Mouse (Mus musculus) ES-Bruce4 (cell line): ENCODE results near the gene Dusp10. TPM values are rescaled to one million over a fixed set of nuclear protein-coding genes. Genes with fewer than 3 reads are reported as not detected.

ENCODE experiments used
- H3K27ac ChIP-seq: 2 replicates; pipeline ENCODE4 v1.5.1; 2012; ENCODE audit warnings: low read length, inconsistent platforms; ENCODE audit not compliant: insufficient read depth
- H3K27me3 ChIP-seq: 2 replicates; pipeline ENCODE4 v1.6.1; 2012; ENCODE audit warnings: mild to moderate bottlenecking, low read length, inconsistent platforms; ENCODE audit not compliant: control insufficient read depth, poor library complexity, insufficient read depth, severe bottlenecking
- H3K36me3 ChIP-seq: 2 replicates; pipeline ENCODE4 v1.6.1; 2012; ENCODE audit warnings: inconsistent platforms, mild to moderate bottlenecking, low read length, moderate library complexity; ENCODE audit not compliant: control insufficient read depth, poor library complexity, insufficient read depth, severe bottlenecking
- H3K4me1 ChIP-seq: one replicate; pipeline ENCODE4 v1.8.1; 2011; ENCODE audit warnings: low read length; ENCODE audit not compliant: control insufficient read depth, insufficient read depth
- H3K4me3 ChIP-seq: 2 replicates; pipeline ENCODE4 v1.5.1; 2011; ENCODE audit warnings: low read depth, mild to moderate bottlenecking, low read length
- H3K9ac ChIP-seq: 2 replicates; pipeline ENCODE4 v1.6.1; 2012; ENCODE audit warnings: low read depth, mild to moderate bottlenecking, inconsistent platforms; ENCODE audit not compliant: poor library complexity, severe bottlenecking
- H3K9me3 ChIP-seq: replicated peaks from 2 replicates; pipeline ENCODE4 v1.6.1; 2012; ENCODE audit warnings: mild to moderate bottlenecking, low read length, inconsistent platforms; ENCODE audit not compliant: control insufficient read depth, poor library complexity, insufficient read depth, severe bottlenecking
- CTCF ChIP-seq: IDR thresholded peaks from one replicate; pipeline ENCODE4 v1.8.1; 2011; ENCODE audit warnings: low read depth, low read length
- EP300 ChIP-seq: IDR thresholded peaks from 2 replicates; pipeline ENCODE4 v1.6.1; 2011; ENCODE audit warnings: low read depth, low read length; ENCODE audit not compliant: insufficient read depth
- POLR2A ChIP-seq: IDR thresholded peaks from one replicate; pipeline ENCODE4 v1.8.1; 2011; ENCODE audit warnings: low read length; ENCODE audit not compliant: insufficient read depth
- polyA plus RNA-seq: library from polyadenylated mRNA; stranded (reverse); fragments of >200 nt; gene quantifications from 2 replicates; pipeline ENCODE4 v1.2.4, GENCODE M21; 2011; ENCODE audit warnings: low read depth; ENCODE audit not compliant: missing spikeins, insufficient read depth, insufficient read length

Dusp10 gene
- polyA plus RNA-seq, 1 experiment = 5.9 TPM

- H3K4me3 ChIP-seq = no peak overlapping the region
- TF ChIP-seq POLR2A = no peak
- no peak for TF ChIP-seq CTCF
- no peak for TF ChIP-seq EP300
- no peaks in the 10 kb centered on the region for H3K36me3 ChIP-seq
Observed at GRCm38 (mm10) chr1:184040181-184040580, 27.1 kb downstream of the Dusp10 start.

DNA sequence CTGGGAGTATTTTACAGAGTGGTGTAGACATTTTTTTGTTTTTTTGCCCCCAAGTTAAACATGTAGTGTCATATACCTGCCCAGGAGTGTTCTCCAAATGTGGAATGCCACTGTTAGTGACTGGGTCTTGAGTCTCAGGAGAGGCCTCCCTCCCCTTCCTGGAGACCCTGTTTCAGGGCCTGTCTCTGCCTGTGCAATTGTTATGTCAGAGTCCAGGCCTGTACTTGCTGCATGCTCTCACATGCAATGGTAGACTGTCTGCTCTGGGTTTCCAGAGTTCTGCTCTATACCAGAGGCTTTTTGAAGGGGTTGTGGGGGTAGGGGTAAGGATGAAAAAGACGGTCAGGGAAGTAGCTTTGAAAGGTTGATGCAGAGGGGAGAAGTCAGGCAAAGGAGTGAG is 27.8 kb downstream of the Dusp10 start:
- TF ChIP-seq POLR2A = no peak
- TF ChIP-seq CTCF = no peak
- no peak for TF ChIP-seq EP300
- H3K9me3 ChIP-seq = no peaks in the 10 kb centered on the region
- H3K27ac ChIP-seq = no peak overlapping the region
- no peak overlapping the region for H3K9ac ChIP-seq
- H3K27me3 ChIP-seq = no peaks in the 10 kb centered on the region
- H3K36me3 ChIP-seq = no peaks in the 10 kb centered on the region
- peaks cover 4% of the 10 kb centered on the region for H3K4me1 ChIP-seq
- H3K4me3 ChIP-seq = no peak overlapping the region

More at GRCm38 (mm10) chr1:184040181-184040580, 27.1 kb downstream of the Dusp10 start:
- H3K9ac ChIP-seq = no peak overlapping the region
- no peaks in the 10 kb centered on the region for H3K27me3 ChIP-seq
- H3K4me1 ChIP-seq = peaks cover 4% of the 10 kb centered on the region
- no peak overlapping the region for H3K27ac ChIP-seq
- no peaks in the 10 kb centered on the region for H3K9me3 ChIP-seq

DNA sequence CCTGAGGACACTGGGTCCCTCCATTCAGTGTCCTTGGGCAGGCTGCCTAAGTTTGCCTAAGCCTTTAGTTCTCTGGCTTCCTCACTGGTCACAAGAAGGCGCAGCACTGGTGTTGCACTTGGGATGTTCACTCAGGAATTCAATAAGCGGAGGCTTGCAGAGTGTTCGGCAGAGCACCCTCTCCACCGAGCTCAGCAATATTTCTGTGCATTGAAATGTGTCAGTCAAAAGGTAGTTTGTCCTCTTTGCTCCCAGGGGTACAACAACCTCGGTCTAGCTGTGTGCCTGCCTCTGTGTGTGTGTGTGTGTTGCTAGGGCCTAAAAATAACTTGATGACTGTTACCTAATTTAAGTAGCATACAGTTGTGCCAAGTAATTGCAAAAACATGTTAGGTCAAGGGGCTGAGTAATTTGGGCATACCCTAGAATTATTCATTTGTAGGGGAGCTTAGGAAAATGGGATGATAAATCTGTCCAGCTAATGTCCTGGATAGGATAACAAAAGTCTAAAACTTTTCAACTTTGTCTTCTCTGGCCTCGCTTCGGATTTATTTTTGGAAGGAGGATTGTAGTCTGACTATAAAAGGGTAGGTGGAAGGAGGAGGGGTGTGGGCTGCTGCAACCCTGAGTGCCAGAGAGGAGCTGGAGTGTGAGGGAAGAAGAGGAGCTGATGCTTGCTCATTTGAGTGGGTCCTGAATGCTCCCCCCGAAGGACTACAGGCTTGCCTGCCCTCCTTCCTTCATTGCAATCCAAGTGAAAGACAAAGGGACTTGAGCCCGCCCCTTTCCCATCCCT is 28.9 kb downstream of the Dusp10 start:
- TF ChIP-seq EP300 (no peak), POLR2A (no peak), CTCF (no peak)
- H3K9ac ChIP-seq = no peak overlapping the region
- no peaks in the 10 kb centered on the region for H3K36me3 ChIP-seq
- no peak overlapping the region for H3K27ac ChIP-seq
- H3K27me3 ChIP-seq = no peaks in the 10 kb centered on the region
- no peak overlapping the region for H3K4me3 ChIP-seq
- H3K4me1 ChIP-seq = peaks cover 4% of the 10 kb centered on the region
- H3K9me3 ChIP-seq = no peaks in the 10 kb centered on the region

DNA sequence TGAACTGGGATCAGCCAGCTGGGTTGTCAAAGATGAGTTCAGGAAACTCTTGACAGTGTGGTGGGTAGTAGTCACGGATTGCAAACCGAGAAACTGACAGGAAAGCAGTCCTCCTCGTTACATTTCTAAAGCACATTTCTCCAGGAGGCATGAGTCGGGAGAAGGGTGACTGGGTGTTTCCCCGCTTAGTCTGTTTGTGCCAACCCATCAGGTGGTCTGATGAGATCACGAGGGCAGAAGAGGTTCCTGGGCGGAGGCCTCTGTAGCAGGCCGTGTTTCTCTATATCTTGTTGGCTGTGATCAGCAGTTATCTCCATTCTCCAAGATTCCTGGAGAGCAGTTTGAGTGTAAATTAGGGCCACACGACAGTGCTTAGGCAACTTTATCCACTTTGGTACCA is 29.6 kb downstream of the Dusp10 start:
- Histone ChIP-seq H3K9me3 (no peaks in the 10 kb centered on the region), H3K36me3 (no peaks in the 10 kb centered on the region), H3K27me3 (no peaks in the 10 kb centered on the region), H3K9ac (no peak overlapping the region), H3K4me1 (peaks cover 4% of the 10 kb centered on the region), H3K4me3 (no peak overlapping the region), H3K27ac (no peak overlapping the region)
- TF ChIP-seq CTCF = no peak
- no peak for TF ChIP-seq EP300
- TF ChIP-seq POLR2A = no peak

DNA sequence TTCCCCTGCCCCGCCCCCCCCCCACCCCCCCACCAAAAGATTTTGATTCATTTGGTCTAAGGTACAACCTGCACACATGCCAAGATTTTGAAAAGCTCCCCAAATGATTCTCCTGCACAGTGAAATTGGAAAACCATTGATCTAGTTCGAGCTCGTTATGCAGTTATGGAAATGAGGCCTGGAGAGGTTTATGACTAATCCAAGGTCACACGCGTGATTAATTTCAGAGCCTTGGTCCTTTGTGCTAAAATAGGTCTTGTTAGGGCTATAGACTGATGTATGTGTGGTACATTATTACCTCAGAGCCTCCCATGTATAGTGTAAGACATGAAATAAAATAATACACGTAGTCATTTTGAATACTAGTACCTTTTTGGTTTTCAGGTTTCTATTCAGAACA is 30.3 kb downstream of the Dusp10 start:
- Histone ChIP-seq H3K27me3 (no peaks in the 10 kb centered on the region), H3K4me3 (no peak overlapping the region), H3K9ac (no peak overlapping the region), H3K27ac (no peak overlapping the region), H3K9me3 (no peaks in the 10 kb centered on the region), H3K36me3 (no peaks in the 10 kb centered on the region), H3K4me1 (peaks cover 4% of the 10 kb centered on the region)
- TF ChIP-seq EP300 = no peak
- no peak for TF ChIP-seq POLR2A
- TF ChIP-seq CTCF = no peak

- no peaks in the 10 kb centered on the region for H3K36me3 ChIP-seq
- H3K9ac ChIP-seq = no peak overlapping the region
- H3K27ac ChIP-seq = no peak overlapping the region
- H3K4me3 ChIP-seq = no peak overlapping the region
- H3K4me1 ChIP-seq = peaks cover 4% of the 10 kb centered on the region
- no peaks in the 10 kb centered on the region for H3K9me3 ChIP-seq
- no peaks in the 10 kb centered on the region for H3K27me3 ChIP-seq
- TF ChIP-seq EP300 = no peak
- no peak for TF ChIP-seq POLR2A
- no peak for TF ChIP-seq CTCF
Observed at GRCm38 (mm10) chr1:184046070-184046677, 33.1 kb downstream of the Dusp10 start.
